Mouse (Mus musculus) intestine, postnatal 0 days (tissue): ENCODE results near the gene Sec24b. TPM values are rescaled to one million over a fixed set of nuclear protein-coding genes. Genes with fewer than 3 reads are reported as not detected.

ENCODE experiments used
- ATAC-seq: fragments of 200-750 bp; cut with Nextera tagmentation; 2 replicates; pipeline ENCODE4 v1.8.0; 2017; ENCODE audit warnings: mild to moderate bottlenecking, moderate TSS enrichment, moderate library complexity
- H3K27ac ChIP-seq: fragments of 300-500 bp; sonication (generic); 2 replicates; pipeline ENCODE4 v1.5.1; 2014; ENCODE audit warnings: mild to moderate bottlenecking, low read depth, low read length, moderate library complexity
- H3K27me3 ChIP-seq: fragments of 300-500 bp; sonication (generic); replicated peaks from 2 replicates; pipeline ENCODE4 v1.6.1; 2014; ENCODE audit warnings: low read length, mixed read lengths; ENCODE audit not compliant: control insufficient read depth, insufficient read depth
- H3K36me3 ChIP-seq: fragments of 300-500 bp; sonication (generic); 2 replicates; pipeline ENCODE4 v1.6.1; 2014; ENCODE audit warnings: mild to moderate bottlenecking, moderate library complexity; ENCODE audit not compliant: control insufficient read depth, insufficient read depth
- H3K4me1 ChIP-seq: fragments of 300-500 bp; sonication (generic); replicated peaks from 2 replicates; pipeline ENCODE4 v1.6.1; 2014; ENCODE audit warnings: antibody characterized with exemption, low read length, mixed read lengths; ENCODE audit not compliant: control insufficient read depth, insufficient read depth
- H3K4me2 ChIP-seq: fragments of 300-500 bp; sonication (generic); replicated peaks from 2 replicates; pipeline ENCODE4 v1.6.1; 2014; ENCODE audit warnings: low read depth, mild to moderate bottlenecking, moderate library complexity
- H3K4me3 ChIP-seq: fragments of 300-500 bp; sonication (generic); 2 replicates; pipeline ENCODE4 v1.5.1; 2014; ENCODE audit warnings: low read depth, low read length
- H3K9ac ChIP-seq: fragments of 300-500 bp; sonication (generic); 2 replicates; pipeline ENCODE4 v1.6.1; 2014; ENCODE audit warnings: mild to moderate bottlenecking, low read depth, low read length
- H3K9me3 ChIP-seq: fragments of 300-500 bp; sonication (generic); 2 replicates; pipeline ENCODE4 v1.6.1; 2016; ENCODE audit warnings: mixed run types; ENCODE audit not compliant: control insufficient read depth
- CTCF ChIP-seq: sonication (generic); IDR thresholded peaks from 2 replicates; pipeline ENCODE4 v1.5.1; 2016; ENCODE audit warnings: low read depth, mild to moderate bottlenecking, control low read depth, antibody characterized with exemption, moderate library complexity
- WGBS: fragments of 180-500 bp; shearing (Covaris S2); extraction: QIAGEN DNeasy Blood & Tissue Kit; methylation state at CpG from one replicate; pipeline ENCODE4 v1.1.7; 2014; 5-methylcytosine and 5-hydroxymethylcytosine counted together
- polyA plus RNA-seq: library from polyadenylated mRNA; unstranded; fragments of >200 nt; fragmentation: Nextera tagmentation; extraction: Ambion mirVana; gene quantifications from 2 replicates; pipeline ENCODE4 v1.2.1, GENCODE M21; 2015

The Sec24b gene
- polyA plus RNA-seq, 1 experiment from 2014 or later, result 13.1 TPM

- H3K9ac ChIP-seq, result no peak overlapping the region
- no peaks in the 10 kb centered on the region for H3K36me3 ChIP-seq
- H3K27ac ChIP-seq, result no peak overlapping the region
- 32% methylated on average over 9 of the region's 9 CpGs for WGBS
- no peaks in the 10 kb centered on the region for H3K27me3 ChIP-seq
- peak overlapping the region; percentile 1; the same call in 1 of the 2 replicates for H3K4me2 ChIP-seq
- no peak for TF ChIP-seq CTCF
- no peaks in the 10 kb centered on the region for H3K9me3 ChIP-seq
- ATAC-seq, result 0 out of 2 replicates have a peak, but pooled peaks have one; percentile 25
- H3K4me3 ChIP-seq, result no peak overlapping the region
- H3K4me1 ChIP-seq, result no peaks in the 10 kb centered on the region
These were observed 124.8 kb downstream of the Sec24b start for GRCm38 (mm10) chr3:129936561-129936960.

Other genes with a start within 250 kb of the Sec24b start
- 0.12 TPM in 1 of 2 replicates, not detected in the other for gene Rrh, start 239.0 kb downstream of the Sec24b start, polyA plus RNA-seq
- 29.6 and 31.1 TPM in 2 replicates for gene Gar1, start 230.2 kb downstream of the Sec24b start, polyA plus RNA-seq
- gene Cfi, start 225.7 kb downstream of the Sec24b start, polyA plus RNA-seq, result 54.6 and 55.6 TPM in 2 replicates
- 29.1 TPM in 2 replicates for gene Pla2g12a, start 182.9 kb downstream of the Sec24b start, polyA plus RNA-seq
- 132 and 135 TPM in 2 replicates for gene Casp6, start 160.1 kb downstream of the Sec24b start, polyA plus RNA-seq
- 4.1 and 4.7 TPM in 2 replicates for gene Mcub, start 91.3 kb downstream of the Sec24b start, polyA plus RNA-seq
- 0.59 and 0.67 TPM in 2 replicates for gene Col25a1, start 69.9 kb upstream of the Sec24b start, polyA plus RNA-seq